Mouse (Mus musculus) heart, adult 2 months (tissue): ENCODE measurements at regions not wholly inside any gene's neighbourhood (a gene's known extent, or its start where the extent isn't known, plus 50 kb on each side); places are given as distances from the start of the nearest gene placed in this dataset.

Experiments used
- CTCF ChIP-seq: fragments of 200-600 bp; IDR thresholded peaks from 2 replicates; pipeline ENCODE4 v1.8.1; 2022; ENCODE audit warnings: antibody characterized with exemption, mild to moderate bottlenecking, moderate library complexity
- EP300 ChIP-seq: fragments of 200-500 bp; IDR thresholded peaks from 2 replicates; pipeline ENCODE4 v1.6.1; 2011; ENCODE audit warnings: low read depth, low read length, control low read depth; ENCODE audit not compliant: insufficient read depth
- POLR2A ChIP-seq: fragments of 200-500 bp; IDR thresholded peaks from 2 replicates; pipeline ENCODE4 v1.6.1; 2011; ENCODE audit warnings: mild to moderate bottlenecking, low read depth, low read length, control low read depth; ENCODE audit not compliant: insufficient read depth

DNA sequence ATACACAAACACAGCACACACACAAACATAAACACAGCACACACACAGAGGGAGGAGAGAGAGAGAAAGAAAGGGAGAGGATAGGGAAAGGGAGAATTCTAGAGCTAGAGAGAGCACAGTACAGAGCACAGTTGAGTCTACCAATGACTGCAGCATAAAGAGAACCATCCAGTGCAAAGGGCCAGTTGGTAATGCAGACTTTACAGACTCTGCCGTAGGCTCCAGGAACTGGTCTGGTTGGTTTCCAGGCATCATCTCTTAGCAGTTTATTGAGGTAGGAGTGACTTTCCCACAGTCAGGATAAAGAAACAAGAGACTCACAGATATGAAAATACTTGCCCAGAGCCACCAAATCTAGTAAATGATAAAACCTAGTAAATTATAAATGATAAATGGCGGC lies 208.5 kb downstream of the Tgfb2 start:
- TF ChIP-seq CTCF, result no peak
- no peak for TF ChIP-seq EP300
- no peak for TF ChIP-seq POLR2A
